Mouse (Mus musculus) layer of hippocampus, postnatal 14 days (tissue): ENCODE results near the gene Olfr374. TPM values are rescaled to one million over a fixed set of nuclear protein-coding genes. Genes with fewer than 3 reads are reported as not detected.

Experiments used
- DNase-seq, 2 experiments: peaks; one replicate each; pipeline ENCODE4 v3.0.0; 2021 to 2022; ENCODE audit warnings: low spot score in 2 of 2, mixed read lengths in 1 of 2
- total RNA-seq, 2 experiments: library from RNA; stranded (reverse); gene quantifications; 2 replicates each; pipeline ENCODE4 v1.2.3; 2021

The Olfr374 gene
- total RNA-seq, 2 experiments from 2014 or later: not detected

GRCm38 (mm10) chr8:72135446-72136301 lies 28.8 kb downstream of the Olfr374 start:
- DNase-seq: peak in 1 of 2 experiments; percentile 5

- DNase-seq: peak; percentile 14 to 35
Observed at GRCm38 (mm10) chr8:72136302-72136978, 29.6 kb downstream of the Olfr374 start.

DNA sequence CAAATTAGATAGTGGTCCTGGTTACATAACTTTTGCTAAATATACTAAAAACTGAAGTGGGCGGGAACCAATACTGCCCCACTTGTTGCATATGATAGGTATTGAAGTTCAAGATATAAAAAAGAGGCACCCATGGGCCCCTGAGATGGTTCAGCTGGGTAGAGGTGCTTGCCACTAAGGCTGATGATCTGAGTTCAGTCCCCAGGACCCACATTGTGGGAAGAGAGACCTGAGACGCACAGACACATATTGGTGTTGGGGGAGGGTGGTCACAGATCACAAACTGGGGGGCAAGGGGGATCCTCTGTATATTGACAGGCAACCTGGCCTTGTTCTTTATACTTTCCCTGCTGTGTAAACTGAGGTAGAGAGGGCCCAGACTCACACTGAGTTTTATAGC lies 30.6 kb downstream of the Olfr374 start:
- DNase-seq: no peak

DNA sequence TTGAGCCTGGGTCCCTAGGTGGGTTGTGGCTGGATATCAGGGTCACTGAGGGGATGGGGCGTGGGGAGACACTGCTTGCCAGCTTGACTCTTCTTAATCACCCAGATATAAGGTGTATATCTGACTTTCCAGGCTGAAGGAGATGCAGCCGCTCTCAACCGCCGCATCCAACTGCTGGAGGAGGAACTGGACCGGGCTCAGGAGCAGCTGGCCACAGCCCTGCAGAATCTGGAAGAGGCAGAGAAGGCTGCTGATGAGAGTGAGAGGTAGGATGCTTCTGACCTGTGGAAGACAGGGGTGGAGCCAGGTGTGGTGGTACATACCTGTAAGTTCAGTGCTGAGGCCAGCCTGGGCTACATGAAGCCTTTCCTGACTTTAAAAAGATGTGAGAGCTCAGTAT lies 31.6 kb downstream of the Olfr374 start:
- no peak for DNase-seq

- no peak for DNase-seq
Observed at GRCm38 (mm10) chr8:72143256-72143824, 36.5 kb downstream of the Olfr374 start.

DNA sequence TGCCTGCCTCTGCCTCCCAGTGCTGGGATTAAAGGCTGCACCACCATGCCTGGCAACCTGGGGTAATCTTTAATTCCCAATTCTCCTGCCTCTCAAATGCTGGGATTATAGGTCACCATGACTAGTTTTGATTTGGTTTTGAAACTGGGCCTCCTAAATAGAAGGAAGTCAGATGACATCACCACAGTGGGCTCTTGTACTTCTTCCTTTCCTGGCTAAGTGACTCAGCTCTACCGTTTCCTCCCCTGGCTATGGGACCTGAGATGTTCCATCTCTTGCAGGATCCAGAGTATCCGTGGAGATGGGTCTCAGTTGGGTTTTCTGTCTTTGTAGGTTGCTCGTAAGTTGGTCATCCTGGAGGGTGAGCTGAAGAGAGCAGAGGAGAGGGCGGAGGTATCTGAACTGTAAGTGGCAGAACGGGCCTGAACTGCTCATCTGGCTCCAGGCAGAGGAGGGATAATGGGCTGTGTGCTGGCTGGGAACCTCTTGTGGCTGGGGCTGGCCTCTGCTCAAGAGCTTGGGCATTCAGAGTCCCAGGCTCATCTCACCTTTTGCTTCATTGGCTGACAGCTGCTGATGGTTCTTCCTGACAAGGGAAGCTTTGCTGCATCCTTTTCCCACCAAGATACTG lies 37.6 kb downstream of the Olfr374 start:
- no peak for DNase-seq

DNA sequence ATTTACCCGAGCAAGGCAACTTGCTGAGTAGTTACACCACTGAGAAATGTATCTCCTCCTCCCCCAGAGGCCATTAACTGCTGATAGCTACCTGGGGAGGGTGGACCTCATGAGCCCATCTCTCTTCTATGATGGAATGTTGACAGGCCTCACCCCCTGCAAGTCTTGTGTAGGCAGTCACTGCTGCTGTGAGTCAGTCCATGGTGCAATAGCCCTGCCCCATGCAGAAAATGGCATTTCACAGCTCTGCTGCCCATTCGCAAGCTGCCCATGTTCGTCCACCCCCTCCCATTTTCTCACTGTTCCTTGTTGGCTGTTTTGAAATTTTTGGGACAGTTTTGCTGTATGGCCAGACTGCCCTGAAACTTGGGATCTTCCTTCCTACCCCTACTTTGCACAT lies 38.7 kb downstream of the Olfr374 start:
- no peak for DNase-seq

- DNase-seq: no peak
Observed at GRCm38 (mm10) chr8:72146056-72146455, 39.2 kb downstream of the Olfr374 start.

- DNase-seq: no peak
Observed at GRCm38 (mm10) chr8:72146556-72146955, 39.7 kb downstream of the Olfr374 start.

DNA sequence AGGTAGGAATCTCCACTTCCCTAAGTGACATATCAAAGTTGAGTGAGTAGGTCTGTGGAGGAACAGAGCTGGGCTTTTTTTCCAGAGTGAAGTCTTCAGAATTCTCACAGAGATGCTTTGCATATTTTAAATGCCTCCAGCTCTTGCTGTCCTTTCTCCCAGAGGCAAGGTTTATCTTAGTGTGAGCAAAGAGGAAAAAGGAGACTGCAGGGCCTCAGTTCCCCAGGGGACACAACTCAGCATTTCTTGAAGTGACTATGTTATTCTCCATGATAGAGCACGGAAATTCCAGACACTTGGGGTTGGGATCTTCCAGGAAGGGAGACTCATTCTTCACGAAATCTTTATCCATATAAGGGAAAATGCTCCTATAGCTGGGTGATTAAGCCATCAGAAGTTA lies 40.4 kb downstream of the Olfr374 start:
- no peak for DNase-seq

- no peak for DNase-seq
Observed at GRCm38 (mm10) chr8:72149056-72149455, 42.2 kb downstream of the Olfr374 start.

DNA sequence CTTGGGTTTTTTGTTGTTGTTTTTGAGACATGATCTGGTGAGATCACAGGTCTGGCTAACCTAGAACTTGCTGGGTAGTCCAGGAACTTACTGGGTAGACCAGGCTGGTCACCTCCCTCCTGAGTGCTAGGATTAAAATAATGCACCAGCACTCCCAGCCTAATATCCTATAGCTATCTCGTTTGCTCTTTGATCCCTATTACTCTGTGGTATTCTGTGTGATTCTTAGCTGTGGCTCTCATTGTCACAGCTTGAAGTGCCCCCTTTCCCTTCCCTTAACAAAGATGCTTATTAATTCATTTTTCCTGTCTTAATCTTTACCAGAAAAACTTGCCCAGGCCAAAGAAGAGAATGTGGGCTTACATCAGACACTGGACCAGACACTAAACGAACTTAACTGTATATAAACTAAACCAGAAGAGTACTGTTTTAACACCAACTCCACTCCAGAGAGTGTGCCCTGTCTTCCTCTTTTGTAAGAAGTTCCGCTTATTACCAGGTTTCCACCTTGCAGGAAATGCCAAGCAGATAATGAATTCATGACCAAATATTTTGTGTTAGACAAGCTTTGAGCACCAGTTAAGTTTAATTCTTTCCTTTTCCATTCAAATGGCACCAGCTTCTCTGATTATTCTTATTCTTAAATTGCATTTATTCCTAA lies 44.7 kb downstream of the Olfr374 start:
- no peak for DNase-seq

DNA sequence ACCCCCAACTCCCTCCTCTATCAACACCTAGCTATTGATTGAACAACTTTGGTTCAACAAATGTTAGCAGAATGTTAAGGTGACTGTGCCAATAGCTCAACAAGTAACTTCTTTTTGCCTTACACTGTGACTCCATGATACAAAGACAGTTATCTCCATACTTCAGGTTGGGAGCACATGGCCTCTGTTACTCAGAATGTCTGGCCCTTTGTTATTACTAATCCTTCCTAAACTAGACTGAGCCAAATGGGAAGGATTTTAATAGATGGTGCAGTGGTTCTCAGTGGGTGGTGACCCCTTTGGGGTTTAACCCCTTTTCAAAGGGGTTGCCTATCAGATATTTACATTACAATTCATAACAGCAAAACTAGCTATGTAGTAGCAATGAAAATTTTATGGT lies 46.5 kb downstream of the Olfr374 start:
- no peak for DNase-seq

GRCm38 (mm10) chr8:72158096-72158495 lies 51.3 kb downstream of the Olfr374 start:
- DNase-seq: no peak

- DNase-seq: no peak
Observed at GRCm38 (mm10) chr8:72158726-72159125, 51.9 kb downstream of the Olfr374 start.

DNA sequence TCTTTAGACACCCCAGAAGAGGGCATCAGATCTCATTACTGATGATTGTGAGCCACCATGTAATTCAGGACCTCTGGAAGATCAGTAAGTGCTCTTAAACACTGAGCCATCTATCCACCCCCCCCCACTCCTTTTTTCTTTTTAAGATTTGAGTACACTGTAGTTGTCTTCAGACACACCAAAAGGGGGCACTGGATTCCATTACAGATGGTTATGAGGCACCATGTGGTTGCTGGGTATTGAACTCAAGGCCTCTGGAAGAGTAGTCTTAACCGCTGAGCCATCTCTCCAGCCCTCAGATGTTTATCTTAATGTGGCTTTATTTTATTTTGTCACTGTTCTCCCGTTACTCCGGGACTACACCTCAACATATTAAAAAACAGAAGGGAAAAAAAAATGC lies 53.2 kb downstream of the Olfr374 start:
- no peak for DNase-seq

GRCm38 (mm10) chr8:72160707-72161697 lies 54.2 kb downstream of the Olfr374 start, which contains the start of gene Rab8a:
Gene Rab8a, plus strand, starts transcription at chr8:72161200.
- peak; percentile 100 for DNase-seq

DNA sequence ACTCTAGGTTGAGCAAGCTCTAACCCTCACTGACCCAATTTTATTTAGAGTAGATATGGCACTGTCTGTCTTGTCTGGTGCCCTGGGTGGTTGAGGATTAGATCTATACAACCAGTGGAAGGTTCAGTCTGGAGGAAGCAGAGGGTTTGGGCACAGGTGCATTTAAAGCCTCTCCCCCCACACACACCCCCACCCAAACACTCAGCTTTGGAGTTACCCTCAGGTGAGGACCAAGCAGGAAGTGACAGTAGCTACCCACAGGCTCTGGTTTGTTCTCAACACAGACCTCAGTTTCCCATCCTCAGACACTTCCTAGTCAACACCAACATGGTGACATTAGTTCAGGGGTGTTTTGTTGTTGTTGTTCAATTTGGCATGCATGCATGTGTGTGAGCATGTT lies 56.0 kb downstream of the Olfr374 start:
- DNase-seq: no peak
